Mouse (Mus musculus): ENCODE data around the gene Ctrb1.

The Ctrb1 gene

DNA sequence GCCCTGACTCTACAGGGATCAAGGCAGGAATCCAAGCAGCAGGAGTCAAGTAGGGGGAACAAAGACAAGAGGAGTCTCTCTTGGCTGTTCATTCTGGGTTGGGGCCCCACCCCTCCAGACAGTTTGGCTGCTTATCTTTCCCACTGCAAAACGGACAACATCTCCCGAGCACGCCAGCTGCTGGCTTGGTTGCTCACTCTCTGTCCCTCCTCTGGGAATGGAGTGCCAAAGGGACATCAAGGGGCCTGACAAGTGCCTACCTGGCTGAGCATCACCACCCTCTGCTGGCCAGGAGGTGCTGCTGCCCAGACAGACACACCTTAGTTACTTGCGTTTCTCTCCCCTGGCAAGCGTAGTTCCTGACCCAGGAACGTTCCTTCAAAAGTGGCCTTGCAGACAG, 27.1 kb upstream of the Ctrb1 start:
- no peak for DNase-seq (ENCODE audit: extremely low read depth, low read depth, low spot score)

DNA sequence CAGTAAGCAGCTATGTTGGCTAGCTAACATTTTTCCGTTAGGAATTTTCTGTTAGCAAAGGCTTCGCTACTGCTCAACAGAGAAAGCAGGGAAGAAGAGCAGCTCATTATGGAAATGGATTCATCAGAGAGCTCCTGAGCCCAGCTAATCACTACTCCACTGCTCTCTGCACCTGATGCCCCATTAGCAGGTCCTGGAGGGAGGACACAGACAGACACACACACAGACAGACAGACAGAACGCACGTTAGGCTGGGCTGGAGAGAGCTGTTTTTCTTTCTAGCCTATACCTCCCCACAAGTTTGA, 26.6 kb upstream of the Ctrb1 start:
- no peak for DNase-seq (ENCODE audit: extremely low read depth, low read depth, low spot score)

DNA sequence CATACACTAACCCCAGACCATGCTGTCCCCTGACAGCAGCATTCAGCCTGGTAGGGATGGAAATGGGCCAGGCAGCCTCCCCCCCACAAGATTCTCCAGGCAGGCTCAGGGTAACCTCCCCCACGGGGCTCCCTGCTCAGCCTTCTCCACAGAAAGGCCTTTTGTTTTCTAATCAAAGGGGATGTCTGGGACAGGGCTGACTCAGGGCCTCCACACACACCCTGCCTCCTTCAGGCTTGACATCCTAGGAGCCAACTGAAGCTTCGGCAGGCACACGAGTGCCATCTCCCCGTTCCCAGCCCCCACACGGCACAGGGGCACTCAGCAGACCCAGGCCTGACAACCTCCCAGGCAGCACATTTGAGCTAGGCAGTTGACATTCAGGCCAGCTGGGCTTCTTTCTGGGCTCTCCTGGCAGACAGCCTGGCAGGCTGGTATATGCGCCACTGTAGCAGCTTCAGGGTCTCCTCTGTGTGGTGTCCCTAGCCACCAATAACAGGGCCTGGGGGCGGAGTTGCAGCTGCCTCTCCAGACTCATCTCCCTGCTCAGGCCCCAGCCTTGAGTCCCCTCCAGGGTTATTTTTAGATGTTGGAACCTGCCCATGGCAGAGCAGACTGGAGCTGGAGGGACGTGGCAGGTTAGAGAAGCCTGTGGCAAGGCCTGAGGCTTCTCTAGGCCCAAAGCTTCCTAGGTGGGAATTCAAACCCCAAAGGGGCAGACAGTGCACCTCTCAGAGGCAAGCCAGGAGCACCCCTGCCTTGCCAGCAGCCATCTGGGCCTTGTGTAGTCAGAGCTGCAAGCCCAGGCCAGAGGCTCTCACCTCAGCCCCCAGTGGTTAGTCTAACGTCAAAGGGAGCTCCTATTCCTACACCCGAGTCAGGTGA, 26.0 kb upstream of the Ctrb1 start:
- DNase-seq (ENCODE audit: extremely low read depth, low read depth, low spot score), result no peak

DNA sequence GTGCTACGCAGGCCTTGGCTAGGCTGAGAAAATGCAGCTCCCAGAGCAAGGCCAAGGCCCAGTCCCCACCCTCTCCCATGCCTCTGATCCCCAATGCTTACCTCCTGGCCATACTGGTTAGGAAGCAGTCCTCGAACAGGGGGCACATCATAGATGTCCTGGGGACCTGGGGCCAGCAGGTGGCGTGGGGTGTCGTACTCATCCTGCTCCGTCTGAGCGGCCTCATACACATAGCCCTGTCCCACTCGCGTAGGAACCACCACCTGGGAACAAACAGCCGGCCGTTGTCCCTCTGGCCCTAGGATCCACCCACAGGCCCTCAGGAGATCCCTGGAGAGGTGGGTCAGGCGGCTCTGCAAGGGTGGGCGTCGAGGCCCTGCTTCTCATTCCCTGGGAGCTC, 24.7 kb upstream of the Ctrb1 start:
- DNase-seq (ENCODE audit: extremely low read depth, low read depth, low spot score), result no peak

DNA sequence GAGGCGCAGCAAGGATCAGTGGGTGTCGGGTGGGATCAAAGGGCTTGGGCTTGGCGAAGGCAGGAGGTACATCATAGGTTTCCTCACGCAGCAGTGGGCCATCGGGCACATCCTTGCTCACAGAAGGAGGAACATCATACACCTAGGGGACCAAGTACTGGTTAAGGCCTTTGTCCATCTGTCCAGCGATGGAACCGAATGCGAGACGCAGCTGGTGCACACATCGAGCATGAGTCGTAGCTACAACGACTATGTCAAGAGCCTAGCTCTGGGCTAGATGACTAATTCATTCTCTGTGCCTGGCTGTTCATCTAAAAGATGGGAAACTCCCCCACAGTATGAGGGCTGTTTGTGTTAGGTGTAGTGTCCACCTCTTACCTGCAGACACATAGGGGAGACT, 23.5 kb upstream of the Ctrb1 start:
- no peak for DNase-seq (ENCODE audit: extremely low read depth, low read depth, low spot score)

DNA sequence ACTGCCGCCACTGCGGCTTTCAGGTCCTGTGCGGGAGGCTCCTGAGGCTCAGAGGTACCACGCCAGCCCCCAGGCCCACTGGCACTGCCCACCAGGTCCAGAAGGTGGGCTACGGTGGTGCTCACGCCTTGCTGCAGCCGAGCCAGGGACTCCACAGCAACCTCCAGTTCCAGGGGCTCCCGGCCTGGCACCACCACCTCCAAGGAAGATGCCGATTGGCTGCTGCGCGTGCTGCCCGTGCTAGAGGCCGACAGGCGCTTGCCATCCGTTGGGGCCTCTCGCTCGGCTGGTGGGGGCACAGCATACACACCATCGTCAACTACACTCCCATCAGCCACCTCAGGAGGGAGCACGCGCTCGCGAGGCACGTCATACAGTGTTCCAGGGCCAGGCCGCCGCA, 23.0 kb upstream of the Ctrb1 start:
- no peak for DNase-seq (ENCODE audit: extremely low read depth, low read depth, low spot score)

DNA sequence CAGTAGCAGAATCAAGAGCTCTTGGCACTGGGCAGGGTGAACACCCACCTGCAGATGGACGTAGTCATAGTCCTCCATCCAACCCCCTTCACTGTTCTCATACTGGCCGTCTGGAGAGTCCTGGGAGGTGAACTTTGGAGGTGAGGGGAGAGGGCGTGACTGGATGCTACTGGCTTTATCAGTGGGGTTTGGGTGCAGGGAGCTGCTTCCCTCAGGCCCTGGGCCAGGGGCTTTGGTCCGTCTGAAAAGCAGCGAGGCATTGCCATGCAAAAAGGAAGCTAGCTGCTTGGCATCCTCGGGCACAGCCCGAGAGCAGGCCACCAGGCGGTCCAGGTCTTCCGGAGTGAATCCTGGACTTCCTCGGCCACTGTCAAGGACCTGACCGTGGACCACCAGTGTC, 22.5 kb upstream of the Ctrb1 start:
- no peak for DNase-seq (ENCODE audit: extremely low read depth, low read depth, low spot score)

DNA sequence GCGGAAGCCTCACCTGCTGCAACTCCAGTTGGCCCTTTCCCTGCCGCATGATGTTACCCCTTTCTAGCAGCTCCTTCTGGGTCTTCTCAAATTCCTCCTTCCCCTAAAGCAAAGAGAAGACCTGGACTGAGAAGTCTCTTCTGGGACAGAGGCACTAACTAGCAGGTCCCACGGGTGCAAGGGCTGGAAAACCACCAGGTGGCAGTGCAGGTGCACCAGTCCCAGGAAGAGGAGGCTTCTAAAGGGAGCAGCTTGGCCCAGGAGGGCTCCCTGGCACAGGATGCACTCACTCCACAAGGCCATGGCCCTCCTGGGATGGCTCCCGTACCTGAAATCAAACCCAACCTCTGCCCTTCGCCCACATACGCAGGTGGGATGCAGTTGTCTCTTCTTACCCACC, 21.8 kb upstream of the Ctrb1 start:
- no peak for DNase-seq (ENCODE audit: extremely low read depth, low read depth, low spot score)

DNA sequence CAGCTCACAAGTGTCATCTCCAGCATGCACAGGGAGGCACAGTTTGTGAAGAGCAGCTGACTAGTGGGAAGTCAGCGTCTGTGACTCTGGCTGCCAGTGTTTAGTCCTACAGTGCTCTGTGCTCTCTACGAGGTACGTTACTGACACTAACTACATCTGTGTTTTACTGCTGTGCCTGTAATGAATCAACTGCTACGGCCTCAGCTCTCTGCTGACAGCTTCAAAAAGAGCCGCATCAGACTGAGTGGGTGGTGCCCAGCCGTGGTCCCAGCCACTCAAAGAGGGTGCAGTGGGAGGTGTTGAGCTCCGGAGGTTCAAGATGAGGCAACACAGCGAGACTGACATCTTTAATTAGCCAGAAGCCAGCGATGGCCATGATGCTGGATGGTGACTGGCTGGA, 21.3 kb upstream of the Ctrb1 start:
- no peak for DNase-seq (ENCODE audit: extremely low read depth, low read depth, low spot score)

DNA sequence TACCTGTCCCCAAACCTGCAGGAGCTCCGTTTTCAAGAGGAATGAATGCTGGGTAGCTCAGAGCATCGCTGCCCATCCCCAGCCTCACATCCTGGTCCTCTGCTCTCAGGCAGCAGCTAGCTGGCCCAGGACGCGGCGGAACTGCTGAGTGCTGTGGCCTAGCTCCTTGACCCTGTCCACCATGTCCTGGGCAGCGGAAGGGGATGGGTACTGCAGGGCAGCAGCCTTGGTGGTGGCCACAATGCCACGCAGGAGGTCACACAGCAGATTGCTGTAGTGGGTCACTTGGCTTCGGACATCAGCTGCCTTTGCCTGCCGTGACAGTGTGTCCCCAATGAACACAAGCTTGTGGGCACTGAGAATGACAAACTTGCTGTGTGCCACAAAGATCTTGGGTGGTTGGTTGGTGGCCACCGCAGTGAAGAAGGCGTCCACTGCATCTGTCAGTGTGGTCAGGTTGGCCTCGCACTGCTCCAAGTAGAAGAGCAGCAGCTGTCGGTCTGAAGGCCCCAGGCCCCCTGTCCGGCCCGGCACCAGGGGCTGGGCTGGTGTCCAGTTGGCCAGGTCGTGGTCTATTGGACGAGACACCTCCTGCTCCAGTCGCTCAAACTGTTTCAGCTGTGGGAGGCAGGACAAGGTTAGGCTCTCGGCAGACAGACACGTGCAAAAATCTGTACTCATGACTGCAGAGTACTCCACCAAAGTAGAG, 20.1 kb upstream of the Ctrb1 start:
- DNase-seq (ENCODE audit: extremely low read depth, low read depth, low spot score), result no peak

DNA sequence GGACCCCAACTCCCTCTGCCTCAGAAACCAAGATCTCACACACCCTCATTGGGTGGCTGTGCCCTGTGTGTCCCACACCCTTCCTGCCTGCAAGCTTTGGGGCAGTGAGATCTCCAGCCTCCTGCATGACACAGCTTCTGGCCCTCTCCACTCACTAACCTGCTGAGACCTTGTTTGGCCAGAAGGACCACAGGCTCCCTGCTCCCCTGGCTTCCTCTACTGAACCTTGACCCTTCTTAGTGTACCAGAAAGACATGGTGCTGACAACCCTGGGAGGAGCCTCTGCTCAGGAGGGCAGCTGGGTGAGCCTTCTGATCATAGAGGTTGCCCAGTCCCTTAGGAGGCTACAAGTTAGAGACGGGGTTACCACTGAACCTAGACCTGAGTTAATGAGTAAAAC, 18.4 kb upstream of the Ctrb1 start:
- no peak for DNase-seq (ENCODE audit: extremely low read depth, low read depth, low spot score)

DNA sequence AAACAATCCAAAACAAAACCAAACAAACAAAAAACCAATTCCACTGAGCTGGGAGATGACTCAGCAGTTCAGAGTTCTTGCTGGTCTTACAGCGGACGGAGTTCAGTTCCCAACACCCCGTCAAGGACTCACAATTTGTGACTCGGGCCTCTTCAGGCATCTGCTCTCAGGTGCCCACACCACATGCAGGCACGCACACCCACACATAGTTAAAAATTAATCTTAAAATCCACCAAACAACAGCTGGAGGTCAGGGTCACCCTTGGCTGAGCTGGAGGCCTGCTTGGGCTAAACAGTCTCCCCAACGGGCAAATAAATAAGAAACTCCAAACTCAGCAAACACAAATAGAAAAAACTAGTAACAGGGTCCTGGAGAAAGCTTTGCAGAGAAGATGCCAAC, 17.5 kb upstream of the Ctrb1 start:
- DNase-seq (ENCODE audit: extremely low read depth, low read depth, low spot score), result no peak

DNA sequence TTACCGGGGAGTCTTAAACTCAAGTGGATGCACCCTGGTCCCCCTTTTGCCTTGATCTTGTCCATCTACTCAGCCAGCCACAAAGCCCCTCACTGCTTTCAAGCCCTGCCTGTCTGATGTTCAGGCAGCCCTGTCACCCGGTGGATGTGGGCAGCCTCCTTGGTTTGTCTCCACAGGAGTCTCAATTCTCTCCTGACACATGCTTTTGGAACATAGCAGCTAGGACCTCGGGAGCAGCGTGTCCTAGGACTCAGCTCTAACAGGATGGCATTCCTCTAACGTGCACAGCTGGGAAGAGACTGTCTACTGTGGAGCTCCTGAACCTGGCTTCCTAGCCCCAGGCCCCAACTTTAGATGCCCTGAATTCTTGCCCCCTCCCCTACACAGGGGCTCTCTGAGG, 14.9 kb upstream of the Ctrb1 start:
- DNase-seq (ENCODE audit: extremely low read depth, low read depth, low spot score), result no peak

DNA sequence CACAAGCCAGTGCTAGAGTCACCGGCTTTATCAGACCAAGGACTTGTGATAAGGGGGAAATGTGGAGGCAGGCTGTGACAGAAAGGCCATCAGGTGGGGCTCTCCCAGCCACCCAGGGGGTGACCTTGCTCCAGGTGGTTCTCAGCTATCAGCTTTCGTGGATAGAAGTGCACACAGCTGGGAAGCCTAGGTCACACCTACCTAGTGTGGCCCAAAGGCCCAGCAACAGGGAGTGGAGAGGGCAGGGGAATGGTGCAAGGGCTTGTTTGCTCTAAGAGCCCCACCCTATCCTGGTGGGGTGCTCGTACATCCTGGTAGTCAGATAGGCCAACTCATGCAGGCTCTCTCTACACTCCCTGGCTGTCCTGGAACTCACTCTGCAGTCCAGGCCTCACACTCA, 14.4 kb upstream of the Ctrb1 start:
- no peak for DNase-seq (ENCODE audit: extremely low read depth, low read depth, low spot score)

DNA sequence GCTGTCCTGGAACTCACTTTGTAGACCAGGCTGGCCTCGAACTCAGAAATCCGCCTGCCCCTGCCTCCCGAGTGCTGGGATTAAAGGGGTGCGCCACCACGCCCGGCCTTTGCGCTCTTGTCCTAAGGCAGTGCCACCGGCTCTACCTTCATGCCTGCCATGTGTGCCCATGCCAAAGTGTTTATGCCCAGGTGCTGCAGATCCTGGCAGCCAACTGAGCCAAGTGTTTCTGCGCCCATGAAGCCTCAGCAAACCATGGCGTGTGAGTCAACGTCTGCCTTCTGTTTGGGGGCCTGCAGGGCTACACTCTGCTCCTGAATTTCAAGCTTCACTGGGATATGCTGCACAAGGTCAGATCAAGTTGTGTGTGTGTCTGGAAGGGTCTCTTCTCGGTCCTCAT, 13.8 kb upstream of the Ctrb1 start:
- no peak for DNase-seq (ENCODE audit: extremely low read depth, low read depth, low spot score)

DNA sequence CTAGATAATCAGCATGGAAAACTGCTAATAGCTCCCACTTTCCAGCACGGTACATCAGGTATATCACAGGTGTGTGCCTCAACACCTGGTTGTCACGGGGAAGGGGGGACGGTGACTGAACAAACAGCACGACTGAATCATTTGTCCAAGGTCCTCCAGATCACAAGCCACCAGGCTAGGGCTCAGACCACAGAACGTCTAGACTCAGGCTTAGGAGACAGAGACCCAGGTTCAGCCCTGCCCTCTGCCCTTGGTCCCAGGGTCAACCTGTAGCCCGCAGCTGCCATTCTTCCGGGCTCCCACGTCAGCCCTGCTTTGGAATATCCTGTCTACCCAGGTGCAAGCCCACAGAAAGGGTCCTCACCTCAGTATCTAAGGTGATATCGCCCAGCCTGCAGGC, 10.6 kb upstream of the Ctrb1 start:
- DNase-seq (ENCODE audit: extremely low read depth, low read depth, low spot score), result no peak

DNA sequence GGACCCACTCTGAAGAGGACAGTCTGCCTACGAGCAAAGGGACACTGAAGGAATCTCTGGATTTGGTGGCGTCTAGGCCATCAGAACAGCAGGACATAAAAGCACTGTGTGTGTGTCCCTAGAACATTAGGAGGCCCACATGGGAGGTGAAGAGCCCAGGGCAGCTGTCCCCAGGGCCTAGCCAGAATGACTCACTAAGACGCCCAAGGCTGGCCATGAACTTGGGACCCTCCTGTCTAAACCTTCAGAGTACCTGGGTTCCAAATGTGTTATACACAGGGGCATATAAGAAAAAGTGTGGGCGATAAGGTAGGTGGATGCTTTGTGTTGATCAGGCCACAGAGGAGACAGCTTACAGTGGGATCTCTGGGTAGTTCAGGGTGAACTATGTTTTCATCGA, 9.9 kb upstream of the Ctrb1 start:
- no peak for DNase-seq (ENCODE audit: extremely low read depth, low read depth, low spot score)

DNA sequence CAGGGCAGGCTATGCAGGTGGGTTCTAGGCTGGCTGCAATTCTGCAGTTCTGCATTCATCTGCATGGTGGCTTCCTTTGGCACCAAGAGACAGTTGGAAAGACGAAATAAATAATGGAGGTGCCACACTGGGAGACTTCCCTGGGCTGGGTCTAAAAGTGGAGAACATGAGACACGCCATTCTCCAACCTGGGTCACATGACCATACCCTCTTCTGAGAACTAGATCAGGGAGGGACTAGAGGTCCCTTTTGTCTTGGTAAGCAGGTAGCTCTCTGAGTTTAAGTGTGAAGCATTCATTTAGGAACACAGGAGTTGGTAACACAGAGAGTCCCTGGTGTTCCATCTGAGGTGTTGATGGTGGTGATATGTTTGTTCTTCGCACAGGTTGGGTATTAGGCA, 9.4 kb upstream of the Ctrb1 start:
- no peak for DNase-seq (ENCODE audit: extremely low read depth, low read depth, low spot score)

DNA sequence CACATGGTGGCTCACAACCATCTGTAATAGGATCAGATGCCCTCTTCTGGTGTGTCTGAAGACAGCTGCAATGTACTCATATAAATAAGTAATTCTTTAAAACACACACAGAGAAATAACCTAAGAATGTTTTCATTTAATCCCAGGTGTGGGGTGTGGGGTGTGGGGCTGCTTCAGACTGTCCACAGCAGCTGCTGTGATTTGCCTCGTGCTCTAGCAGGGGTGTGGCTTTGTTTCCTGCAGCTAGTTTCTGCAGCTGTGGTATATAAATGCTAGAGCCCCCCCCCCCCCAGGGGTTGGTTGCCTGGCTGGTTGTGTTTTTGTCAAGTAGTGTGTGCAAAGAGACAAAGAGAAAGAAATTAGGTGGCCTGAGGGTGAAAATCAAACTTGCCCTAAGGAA, 8.2 kb upstream of the Ctrb1 start:
- no peak for DNase-seq (ENCODE audit: extremely low read depth, low read depth, low spot score)

DNA sequence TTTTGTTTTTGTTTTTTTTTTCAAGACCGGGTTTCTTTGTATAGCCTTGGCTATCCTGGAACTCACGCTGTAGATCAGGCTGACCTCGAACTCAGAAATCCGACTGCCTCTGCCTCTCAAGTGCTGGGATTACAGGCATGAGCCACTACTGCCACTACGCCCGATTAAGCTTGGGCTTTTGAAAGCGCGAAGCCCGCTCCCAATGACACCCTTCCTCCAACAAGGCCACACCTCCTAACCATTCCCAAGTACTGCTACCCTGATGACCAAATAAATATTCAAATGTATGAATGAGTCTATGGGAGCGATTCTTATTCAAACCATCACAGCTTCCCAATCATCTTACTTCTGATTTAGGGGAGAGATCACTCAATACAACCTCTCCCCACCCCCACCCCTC, 6.8 kb upstream of the Ctrb1 start:
- no peak for DNase-seq (ENCODE audit: extremely low read depth, low read depth, low spot score)

DNA sequence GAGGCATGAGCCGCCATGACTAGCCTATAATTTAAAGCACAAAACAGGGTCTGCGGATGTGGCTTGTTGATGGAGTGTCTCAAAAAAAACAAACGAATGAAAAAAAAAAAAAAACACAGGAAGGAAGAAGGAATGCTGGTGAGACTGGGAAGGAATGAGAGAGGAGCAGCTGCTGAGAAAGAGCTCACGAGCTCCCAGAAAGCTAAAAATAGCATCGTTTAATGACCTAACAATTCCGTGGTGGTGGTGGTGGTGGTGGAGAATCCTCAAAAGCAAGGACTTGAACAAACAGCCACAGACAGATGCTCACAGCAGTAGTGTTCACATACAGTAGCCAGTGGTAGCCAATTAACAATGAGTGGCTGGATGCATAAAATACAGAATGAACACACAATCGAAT, 4.6 kb upstream of the Ctrb1 start:
- DNase-seq (ENCODE audit: extremely low read depth, low read depth, low spot score), result no peak

DNA sequence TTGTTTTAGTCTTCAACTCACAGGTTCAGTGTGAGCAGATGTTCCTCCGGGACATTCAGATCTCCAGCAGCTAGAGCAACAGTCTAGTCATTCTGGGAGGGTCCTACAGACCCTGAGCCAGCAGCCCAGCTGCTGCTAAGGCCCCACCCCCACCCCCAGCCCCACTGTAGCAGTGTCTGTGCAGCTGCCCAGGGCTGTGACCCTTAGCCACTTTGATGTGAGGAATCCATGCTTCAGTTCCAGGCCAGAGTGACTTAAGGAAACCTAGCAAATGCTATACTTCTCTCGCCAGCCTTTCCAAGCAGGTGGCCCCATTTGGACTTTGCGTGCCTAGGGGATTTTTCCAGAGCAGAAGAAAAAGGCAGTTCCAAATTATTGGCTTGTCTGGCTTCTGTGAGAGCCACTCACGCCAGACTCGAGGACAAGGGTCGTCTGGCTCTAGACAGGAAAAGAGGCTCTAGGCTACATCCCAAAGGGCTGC, 2.5 kb upstream of the Ctrb1 start:
- DNase-seq (ENCODE audit: extremely low read depth, low read depth, low spot score), result no peak

DNA sequence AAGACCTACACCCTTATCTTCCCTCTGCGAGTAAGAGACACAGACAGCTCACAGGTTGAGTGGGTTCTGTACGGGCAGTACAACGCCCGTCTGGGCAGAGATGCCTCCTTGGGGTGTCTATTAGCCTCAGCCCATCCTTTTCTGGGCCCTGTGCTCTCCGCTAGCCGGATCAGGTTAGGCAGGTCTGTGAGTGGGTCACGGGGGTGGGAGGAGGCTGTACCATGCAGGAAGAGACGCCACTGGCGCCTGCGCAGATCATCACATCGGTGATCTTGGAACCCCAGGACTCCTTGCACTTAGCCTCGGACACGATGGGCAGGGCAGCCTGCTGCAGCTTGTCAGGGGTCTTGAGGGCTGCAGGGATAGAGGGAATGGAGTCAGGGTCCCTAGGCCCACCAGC, 3.9 kb downstream of the Ctrb1 start:
- no peak for DNase-seq (ENCODE audit: extremely low read depth, low read depth, low spot score)

Data from fat pad, adult 2 months (tissue).